Mouse (Mus musculus): ENCODE results near the gene Cpped1.

DNA sequence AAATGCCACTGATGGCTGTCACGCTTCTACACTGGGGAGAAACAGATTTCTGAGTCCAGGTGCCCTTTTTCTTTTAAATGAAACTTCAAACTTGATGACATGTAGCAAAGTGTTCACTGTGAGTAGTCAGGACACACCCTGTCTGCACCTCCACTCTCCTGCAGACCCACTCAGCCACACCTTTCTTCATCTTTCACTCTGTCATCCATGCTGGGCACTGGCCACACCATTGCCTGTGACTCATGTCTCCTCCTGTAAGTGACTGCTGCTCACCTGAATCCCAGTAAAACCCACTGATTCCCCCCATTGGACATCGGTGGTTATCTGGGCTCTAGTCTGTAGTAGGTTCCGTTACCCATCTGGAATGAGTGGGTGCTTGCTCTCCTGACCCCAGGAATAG lies 118.8 kb downstream of the Cpped1 start:
- no peak for TF ChIP-seq MYC (IDR thresholded peaks at IDR 0.05; ENCODE audit: low read depth, low read length)
- no peak for TF ChIP-seq ZKSCAN1 (IDR thresholded peaks at IDR 0.05; ENCODE audit: borderline replicate concordance, low read depth, low read length)
- TF ChIP-seq EP300 (IDR thresholded peaks at IDR 0.05; ENCODE audit: low read length): no peak

Measured in CH12.LX (cell line).